Mouse (Mus musculus) intestine, postnatal 0 days (tissue): ENCODE results near the gene Ctrb1. TPM values are rescaled to one million over a fixed set of nuclear protein-coding genes. Genes with fewer than 3 reads are reported as not detected.

Source experiments
- ATAC-seq: fragments of 200-750 bp; cut with Nextera tagmentation; 2 replicates; pipeline ENCODE4 v1.8.0; 2017; ENCODE audit warnings: mild to moderate bottlenecking, moderate TSS enrichment, moderate library complexity
- H3K27ac ChIP-seq: fragments of 300-500 bp; sonication (generic); 2 replicates; pipeline ENCODE4 v1.5.1; 2014; ENCODE audit warnings: mild to moderate bottlenecking, low read depth, low read length, moderate library complexity
- H3K27me3 ChIP-seq: fragments of 300-500 bp; sonication (generic); replicated peaks from 2 replicates; pipeline ENCODE4 v1.6.1; 2014; ENCODE audit warnings: low read length, mixed read lengths; ENCODE audit not compliant: control insufficient read depth, insufficient read depth
- H3K36me3 ChIP-seq: fragments of 300-500 bp; sonication (generic); 2 replicates; pipeline ENCODE4 v1.6.1; 2014; ENCODE audit warnings: mild to moderate bottlenecking, moderate library complexity; ENCODE audit not compliant: control insufficient read depth, insufficient read depth
- H3K4me1 ChIP-seq: fragments of 300-500 bp; sonication (generic); replicated peaks from 2 replicates; pipeline ENCODE4 v1.6.1; 2014; ENCODE audit warnings: antibody characterized with exemption, low read length, mixed read lengths; ENCODE audit not compliant: control insufficient read depth, insufficient read depth
- H3K4me2 ChIP-seq: fragments of 300-500 bp; sonication (generic); replicated peaks from 2 replicates; pipeline ENCODE4 v1.6.1; 2014; ENCODE audit warnings: low read depth, mild to moderate bottlenecking, moderate library complexity
- H3K4me3 ChIP-seq: fragments of 300-500 bp; sonication (generic); 2 replicates; pipeline ENCODE4 v1.5.1; 2014; ENCODE audit warnings: low read depth, low read length
- H3K9ac ChIP-seq: fragments of 300-500 bp; sonication (generic); 2 replicates; pipeline ENCODE4 v1.6.1; 2014; ENCODE audit warnings: mild to moderate bottlenecking, low read depth, low read length
- H3K9me3 ChIP-seq: fragments of 300-500 bp; sonication (generic); 2 replicates; pipeline ENCODE4 v1.6.1; 2016; ENCODE audit warnings: mixed run types; ENCODE audit not compliant: control insufficient read depth
- CTCF ChIP-seq: sonication (generic); IDR thresholded peaks from 2 replicates; pipeline ENCODE4 v1.5.1; 2016; ENCODE audit warnings: low read depth, mild to moderate bottlenecking, control low read depth, antibody characterized with exemption, moderate library complexity
- WGBS: fragments of 180-500 bp; shearing (Covaris S2); extraction: QIAGEN DNeasy Blood & Tissue Kit; methylation state at CpG from one replicate; pipeline ENCODE4 v1.1.7; 2014; 5-methylcytosine and 5-hydroxymethylcytosine counted together
- microRNA-seq: library from miRNA; unstranded; fragments of <30 nt; microRNA quantifications from one replicate; pipeline ENCODE4, GENCODE M21; 2016
- polyA plus RNA-seq: library from polyadenylated mRNA; unstranded; fragments of >200 nt; fragmentation: Nextera tagmentation; extraction: Ambion mirVana; gene quantifications from 2 replicates; pipeline ENCODE4 v1.2.1, GENCODE M21; 2015

The Ctrb1 gene
- polyA plus RNA-seq, 1 experiment from 2014 or later: 75.8 TPM

DNA sequence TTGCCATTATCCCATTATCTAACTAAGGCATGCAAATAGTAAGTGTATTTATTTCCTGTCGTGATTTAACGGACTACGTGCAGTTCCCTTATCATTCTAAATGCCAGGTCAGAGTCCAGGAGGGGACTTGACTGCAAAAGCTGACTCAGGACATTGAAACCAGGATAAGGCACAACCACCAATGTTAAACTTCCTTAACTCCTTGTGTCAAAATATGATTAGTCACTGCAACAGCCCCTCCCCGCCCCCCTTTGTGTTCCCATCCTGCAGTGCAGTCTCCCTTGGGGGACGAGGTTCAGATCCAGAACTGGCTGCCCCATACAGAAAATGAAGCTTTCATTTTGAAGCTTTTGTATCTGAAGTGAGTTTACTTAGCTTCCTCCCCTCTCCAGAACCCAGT lies 48.3 kb downstream of the Ctrb1 start:
- Histone ChIP-seq H3K27ac (peak overlapping the region; percentile 98), H3K4me3 (peak overlapping the region; percentile 87), H3K9ac (peak overlapping the region; percentile 92), H3K27me3 (no peaks in the 10 kb centered on the region), H3K4me1 (no peaks in the 10 kb centered on the region), H3K9me3 (no peaks in the 10 kb centered on the region), H3K4me2 (peak overlapping the region; percentile 91), H3K36me3 (no peaks in the 10 kb centered on the region)
- TF ChIP-seq CTCF: no peak
- peak; percentile 33 for ATAC-seq
- WGBS: 12% methylated on average over 5 of the region's 5 CpGs

DNA sequence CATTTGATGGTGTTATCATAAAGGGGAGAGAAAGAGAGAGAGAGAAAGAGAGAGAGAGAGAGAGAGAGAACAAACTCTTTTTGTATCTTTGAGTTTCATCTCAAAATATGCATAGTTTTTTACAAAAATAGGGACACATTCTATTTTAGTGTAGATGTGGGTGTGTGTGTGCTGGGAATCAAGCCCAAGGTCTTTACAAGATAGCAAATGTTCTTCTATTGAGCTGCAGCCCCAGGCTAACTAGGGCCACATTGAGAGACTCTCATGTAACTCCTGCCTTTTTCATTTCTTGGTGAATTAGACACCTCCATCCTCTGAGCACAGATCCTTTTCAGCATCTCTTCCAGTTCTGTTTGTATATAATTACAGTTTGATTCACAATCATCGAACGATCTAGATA lies 49.7 kb downstream of the Ctrb1 start:
- Histone ChIP-seq H3K9ac (no peak overlapping the region), H3K27me3 (no peaks in the 10 kb centered on the region), H3K4me2 (no peak overlapping the region), H3K27ac (no peak overlapping the region), H3K9me3 (no peaks in the 10 kb centered on the region), H3K36me3 (no peaks in the 10 kb centered on the region), H3K4me3 (no peak overlapping the region), H3K4me1 (no peaks in the 10 kb centered on the region)
- ATAC-seq: no peak
- no peak for TF ChIP-seq CTCF
- WGBS: 94% methylated on average over 2 of the region's 2 CpGs

DNA sequence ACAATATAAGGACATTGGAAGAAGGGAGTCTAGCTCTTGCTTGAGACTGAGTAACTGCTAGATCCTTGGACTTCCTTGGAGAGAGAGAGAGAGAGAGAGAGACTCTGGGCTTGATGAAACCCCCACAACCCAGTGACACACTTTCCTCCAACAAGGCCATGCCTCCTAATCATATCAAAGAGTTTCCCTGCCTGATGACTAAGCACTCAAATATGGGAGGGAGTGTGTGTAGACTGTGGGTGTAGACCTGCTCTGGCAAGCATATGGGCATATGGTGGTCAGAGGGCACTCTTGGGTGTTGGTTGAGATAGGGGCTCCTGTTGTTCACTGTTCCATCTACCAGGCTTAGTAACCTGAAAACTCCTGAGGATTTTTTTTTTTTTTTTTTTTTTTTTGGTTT lies 52.7 kb downstream of the Ctrb1 start:
- no peak overlapping the region for H3K4me3 ChIP-seq
- no peak for ATAC-seq
- H3K9me3 ChIP-seq: no peaks in the 10 kb centered on the region
- H3K27me3 ChIP-seq: no peaks in the 10 kb centered on the region
- H3K4me1 ChIP-seq: no peaks in the 10 kb centered on the region
- TF ChIP-seq CTCF: no peak
- no peak overlapping the region for H3K4me2 ChIP-seq
- H3K36me3 ChIP-seq: no peaks in the 10 kb centered on the region
- no peak overlapping the region for H3K27ac ChIP-seq
- H3K9ac ChIP-seq: no peak overlapping the region

Small RNAs within 50 kb of the gene (microRNA-seq; reads per million reads assigned to microRNA genes)
- gene Mir7076: not detected

Other genes with a start within 250 kb of the Ctrb1 start
- 1.3 and 1.4 TPM in 2 replicates for gene Wdr59, start 168.9 kb downstream of the Ctrb1 start, polyA plus RNA-seq
- gene Znrf1, start 154.9 kb downstream of the Ctrb1 start, polyA plus RNA-seq: 11.7 and 13.3 TPM in 2 replicates
- 5.8 and 6.5 TPM in 2 replicates for gene Ldhd, start 60.6 kb downstream of the Ctrb1 start, polyA plus RNA-seq
- gene Zfp1, start 47.6 kb downstream of the Ctrb1 start, polyA plus RNA-seq: 6.9 and 7.8 TPM in 2 replicates
- 38.8 and 41.1 TPM in 2 replicates for gene Bcar1, start 52.8 kb upstream of the Ctrb1 start, polyA plus RNA-seq
- gene Cfdp1, start 163.3 kb upstream of the Ctrb1 start, polyA plus RNA-seq: 87.2 and 89.5 TPM in 2 replicates
- gene Tmem170, start 185.7 kb upstream of the Ctrb1 start, polyA plus RNA-seq: 24.1 and 25.4 TPM in 2 replicates
- gene Chst5, start 219.4 kb upstream of the Ctrb1 start, polyA plus RNA-seq: 0.44 and 0.54 TPM in 2 replicates
- gene Tmem231, start 242.9 kb upstream of the Ctrb1 start, polyA plus RNA-seq: 1.8 and 2.2 TPM in 2 replicates
- 298 and 308 TPM in 2 replicates for gene Gabarapl2, start 249.7 kb upstream of the Ctrb1 start, polyA plus RNA-seq